Mouse (Mus musculus): ENCODE measurements around the gene Eci1. TPM values are rescaled to one million over a fixed set of nuclear protein-coding genes. Genes with fewer than 3 reads are reported as not detected.

Eci1 gene
- 124 and 139 TPM in 2 replicates for polyA plus RNA-seq (2012; rRNA removed)

DNA sequence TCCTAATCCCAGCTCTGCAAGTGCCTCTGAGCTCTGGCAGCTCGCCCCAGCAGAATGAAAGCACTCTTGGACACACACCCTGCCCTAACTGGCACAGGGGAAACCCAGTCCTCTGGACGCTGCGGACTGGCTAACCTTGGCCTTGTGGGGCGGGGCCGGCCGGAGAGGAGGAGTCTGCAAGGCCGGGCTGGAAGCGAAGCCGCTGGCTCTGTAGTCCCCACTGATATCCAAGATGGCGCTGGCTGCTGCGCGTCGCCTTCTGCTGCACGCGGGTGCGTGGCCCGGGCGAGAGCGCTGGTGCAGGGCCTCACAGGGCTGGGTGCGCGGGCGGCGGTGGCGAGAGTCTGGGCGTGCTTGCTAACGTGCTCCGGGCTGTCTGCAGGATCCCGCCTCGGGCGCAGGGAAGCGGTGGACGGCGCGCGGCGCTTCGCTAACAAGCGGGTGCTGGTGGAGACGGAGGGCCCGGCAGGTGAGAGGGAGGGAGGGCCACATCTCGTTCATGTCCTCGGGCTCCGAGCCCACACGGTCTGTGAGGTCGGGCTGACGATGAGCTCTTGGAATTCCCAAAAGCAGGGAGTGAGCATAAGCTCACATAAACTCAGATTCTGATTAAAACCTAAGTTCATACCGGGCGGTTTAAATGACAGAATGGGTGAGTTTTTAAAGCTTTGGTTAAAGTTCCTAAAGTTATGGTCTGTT lies at the start of gene Eci1:
Gene Eci1, plus strand, starts transcription at position 171 of the 699 bp plus-strand sequence.

GRCm38 (mm10) chr17:24414230-24414976 lies 12.0 kb upstream of the Eci1 start, which contains the start of gene Rnps1:
Gene Rnps1 (plus strand): TSS chr17:24414565.

DNA sequence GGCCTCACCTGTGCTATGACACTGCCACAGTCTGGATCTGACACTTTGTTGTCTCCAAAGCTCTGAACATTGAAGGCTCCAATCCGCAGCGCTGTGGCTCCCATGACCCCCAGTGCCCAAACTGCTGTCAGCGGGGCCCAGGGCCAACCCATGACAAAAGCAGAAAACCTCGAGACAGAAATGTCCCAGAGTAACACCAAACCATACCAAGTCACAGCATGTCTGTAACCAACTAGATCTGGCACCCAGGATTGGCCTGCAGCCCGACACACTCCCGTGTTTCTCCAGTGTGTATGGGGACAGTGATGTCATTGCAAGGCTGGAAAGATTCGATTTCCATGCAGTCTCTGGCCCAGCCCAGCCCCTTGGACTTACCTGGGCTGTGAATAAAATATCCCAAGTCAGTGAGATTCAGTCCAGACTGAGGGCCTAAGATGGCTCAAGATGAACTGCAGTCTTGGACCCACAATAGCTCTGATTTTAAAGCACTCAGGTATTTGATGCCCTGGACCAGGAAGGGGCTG lies 16.3 kb downstream of the Eci1 start, which contains the start of gene Dnase1l2:
Gene Dnase1l2, minus strand, starts transcription at position 474 of the 524 bp plus-strand sequence.

GRCm38 (mm10) chr17:24469910-24470602 lies 43.6 kb downstream of the Eci1 start, which contains the start of the genes E4f1 and Pgp:
Gene E4f1 (minus strand): TSS chr17:24470313.
Gene Pgp (plus strand): TSS chr17:24470392.

GRCm38 (mm10) chr17:24473612-24474275 lies 47.3 kb downstream of the Eci1 start, which contains the start of gene Bricd5:
Gene Bricd5 (plus strand): TSS chr17:24473884.

DNA sequence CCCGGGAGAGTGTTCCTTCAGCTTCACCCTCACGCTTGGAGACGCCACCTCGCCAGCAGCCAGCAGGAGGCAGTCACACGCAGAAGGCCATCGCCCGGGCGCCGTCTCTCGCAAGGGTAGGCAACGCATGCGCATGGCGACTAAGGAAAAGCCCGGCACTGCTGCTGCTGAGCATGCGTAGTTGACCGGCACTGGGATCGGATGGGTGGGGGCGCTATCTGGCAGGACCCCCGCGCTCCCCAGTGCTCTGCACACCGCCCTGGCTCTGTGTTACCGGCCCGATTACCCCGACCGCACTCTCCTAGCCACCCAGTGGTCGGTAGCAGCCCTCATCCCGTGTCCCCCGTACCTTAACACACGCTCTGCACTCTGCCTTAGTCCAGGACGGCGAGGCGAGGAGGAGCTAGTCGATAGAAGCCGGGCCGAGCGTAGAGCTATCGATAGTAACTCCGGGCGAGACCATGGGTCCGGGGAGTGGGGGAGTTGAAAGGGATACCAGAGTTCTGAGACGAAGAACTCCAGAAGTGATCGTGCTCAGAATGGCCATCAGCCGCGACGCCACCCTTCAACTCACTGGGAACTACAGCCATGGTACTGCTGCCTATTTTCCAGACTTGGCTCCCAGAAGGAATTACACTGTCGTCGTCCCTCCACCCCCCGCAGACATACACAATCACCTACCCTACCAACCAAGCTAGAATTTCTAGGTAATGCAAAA lies 52.4 kb downstream of the Eci1 start, which contains the start of gene Mlst8:
Gene Mlst8, minus strand, starts transcription at position 416 of the 718 bp plus-strand sequence.

DNA sequence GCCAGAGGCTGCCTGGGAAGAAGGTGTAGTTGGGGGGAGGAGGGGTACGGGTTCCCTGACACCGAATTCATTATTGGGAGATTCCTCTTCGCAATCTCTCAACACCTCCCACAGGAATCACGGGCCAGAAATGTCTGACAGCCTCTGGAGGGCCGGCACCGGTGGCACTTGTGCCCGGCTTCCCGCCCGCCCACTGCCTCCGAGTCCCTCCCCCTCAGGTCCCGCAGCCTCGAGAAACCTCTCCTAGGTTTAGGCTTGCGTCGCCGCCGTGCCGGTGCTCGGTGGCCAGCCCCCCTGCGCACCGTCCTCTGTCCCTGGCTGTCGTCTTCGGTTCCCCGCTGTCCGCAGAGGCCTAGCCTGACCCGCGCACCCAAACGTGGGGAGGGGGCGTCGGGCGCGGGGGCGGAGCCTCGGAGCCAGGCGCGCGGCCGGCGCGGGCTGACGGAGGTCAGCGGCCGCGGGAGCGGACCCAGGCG lies 61.8 kb downstream of the Eci1 start, which contains the start of gene Caskin1:
Gene Caskin1, plus strand, starts transcription at position 416 of the 476 bp plus-strand sequence.

Other genes starting within 250 kb of the Eci1 start
- 41.6 and 41.7 TPM in 2 replicates for gene Tbc1d24, start 221.1 kb upstream of the Eci1 start, polyA plus RNA-seq (2012; rRNA removed)
- gene Ntn3, start 217.1 kb upstream of the Eci1 start, polyA plus RNA-seq (2012; rRNA removed): 10.8 and 13.0 TPM in 2 replicates
- 22.5 and 22.7 TPM in 2 replicates for gene Tedc2, start 205.8 kb upstream of the Eci1 start, polyA plus RNA-seq (2012; rRNA removed)
- gene Ccnf, start 175.2 kb upstream of the Eci1 start, polyA plus RNA-seq (2012; rRNA removed): 9.7 and 17.0 TPM in 2 replicates
- gene Abca17, start 75.6 kb upstream of the Eci1 start, polyA plus RNA-seq (2012; rRNA removed): not detected in 2 replicates
- 31.5 and 35.2 TPM in 2 replicates for gene Abca3, start 74.7 kb upstream of the Eci1 start, polyA plus RNA-seq (2012; rRNA removed)
- gene Rnps1, start 12.1 kb upstream of the Eci1 start, polyA plus RNA-seq (2012; rRNA removed): 153 and 155 TPM in 2 replicates
- 7.9 and 13.4 TPM in 2 replicates for gene Dnase1l2, start 16.5 kb downstream of the Eci1 start, polyA plus RNA-seq (2012; rRNA removed)
- gene E4f1, start 43.7 kb downstream of the Eci1 start, polyA plus RNA-seq (2012; rRNA removed): 146 and 150 TPM in 2 replicates
- gene Pgp, start 43.8 kb downstream of the Eci1 start, polyA plus RNA-seq (2012; rRNA removed): 123 and 142 TPM in 2 replicates
- gene Bricd5, start 47.2 kb downstream of the Eci1 start, polyA plus RNA-seq (2012; rRNA removed): 0.92 and 1.0 TPM in 2 replicates
- gene Mlst8, start 52.4 kb downstream of the Eci1 start, polyA plus RNA-seq (2012; rRNA removed): 40.6 and 58.0 TPM in 2 replicates
- 49.0 and 53.5 TPM in 2 replicates for gene Caskin1, start 62.0 kb downstream of the Eci1 start, polyA plus RNA-seq (2012; rRNA removed)
- gene Traf7, start 101.3 kb downstream of the Eci1 start, polyA plus RNA-seq (2012; rRNA removed): 253 and 318 TPM in 2 replicates
- 0.71 and 1.4 TPM in 2 replicates for gene Rab26, start 107.6 kb downstream of the Eci1 start, polyA plus RNA-seq (2012; rRNA removed)
- gene Pkd1, start 123.2 kb downstream of the Eci1 start, polyA plus RNA-seq (2012; rRNA removed): 158 and 173 TPM in 2 replicates
- 200 and 211 TPM in 2 replicates for gene Tsc2, start 206.0 kb downstream of the Eci1 start, polyA plus RNA-seq (2012; rRNA removed)
- gene Nthl1, start 206.0 kb downstream of the Eci1 start, polyA plus RNA-seq (2012; rRNA removed): 33.4 and 40.4 TPM in 2 replicates
- 154 and 188 TPM in 2 replicates for gene Slc9a3r2, start 223.7 kb downstream of the Eci1 start, polyA plus RNA-seq (2012; rRNA removed)
- 0.40 and 0.53 TPM in 2 replicates for gene Npw, start 231.8 kb downstream of the Eci1 start, polyA plus RNA-seq (2012; rRNA removed)
- gene Zfp598, start 243.0 kb downstream of the Eci1 start, polyA plus RNA-seq (2012; rRNA removed): 118 and 131 TPM in 2 replicates